Mouse (Mus musculus): ENCODE data around the gene Plekhb1.

DNA sequence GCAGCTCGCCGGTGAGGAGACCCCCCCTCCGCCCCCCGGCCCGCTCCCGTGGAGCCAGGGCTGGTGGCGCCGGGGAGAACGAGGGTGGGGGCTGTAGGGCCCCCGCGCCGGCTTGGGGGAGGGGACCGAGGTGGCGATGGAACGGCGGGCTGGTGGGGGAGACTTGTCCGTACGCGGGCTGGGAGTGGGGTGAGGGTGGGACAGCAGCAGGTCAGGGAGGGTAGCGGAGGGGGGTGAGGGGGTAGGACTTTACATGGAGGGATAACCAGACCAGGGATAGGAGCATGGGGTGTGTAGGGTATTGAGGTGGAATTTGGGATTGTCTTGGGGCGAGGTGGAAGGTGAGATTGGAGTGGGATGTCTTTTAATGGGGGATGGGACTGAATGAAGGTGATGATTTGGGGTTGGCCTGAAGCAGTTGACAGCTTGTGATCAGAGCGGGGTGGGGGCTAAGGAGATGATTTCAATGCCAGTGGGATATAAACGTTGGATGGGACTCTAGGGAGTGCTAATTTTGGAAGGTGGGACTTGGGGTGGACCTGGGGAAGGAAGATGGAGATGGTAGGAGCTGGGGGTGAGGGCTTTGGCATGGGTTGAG lies 44.8 kb upstream of the Plekhb1 start:
- TF ChIP-seq CTCF (IDR thresholded peaks at IDR 0.05; ENCODE audit: low read depth): no peak
- no peak for TF ChIP-seq EP300 (optimal IDR thresholded peaks at IDR 0.05)
